Mouse (Mus musculus) lung, postnatal 25 days (tissue): ENCODE results near the gene Slc6a6.

Source experiments
- DNase-seq: peaks from one replicate; pipeline ENCODE4 v3.0.0; 2022; ENCODE audit warnings: low spot score

The Slc6a6 gene

GRCm38 (mm10) chr6:91683602-91684473, at the start of gene Slc6a6:
Gene Slc6a6 (plus strand): TSS chr6:91684053.
- peak; percentile 90 for DNase-seq

GRCm38 (mm10) chr6:91634417-91634816, 49.4 kb upstream of the Slc6a6 start:
- no peak for DNase-seq

GRCm38 (mm10) chr6:91634876-91635275, 49.0 kb upstream of the Slc6a6 start:
- peak; percentile 16 for DNase-seq

GRCm38 (mm10) chr6:91638204-91638995, 45.5 kb upstream of the Slc6a6 start:
- DNase-seq: no peak

- DNase-seq: no peak
Measured at GRCm38 (mm10) chr6:91643011-91643410, 40.8 kb upstream of the Slc6a6 start.

GRCm38 (mm10) chr6:91643416-91643921, 40.4 kb upstream of the Slc6a6 start:
- DNase-seq: no peak

GRCm38 (mm10) chr6:91646019-91646418, 37.8 kb upstream of the Slc6a6 start:
- no peak for DNase-seq

- no peak for DNase-seq
Measured at GRCm38 (mm10) chr6:91646822-91647221, 37.0 kb upstream of the Slc6a6 start.

- DNase-seq: no peak
Measured at GRCm38 (mm10) chr6:91647385-91647791, 36.5 kb upstream of the Slc6a6 start.

- DNase-seq: peak; percentile 19
Measured at GRCm38 (mm10) chr6:91650255-91650654, 33.6 kb upstream of the Slc6a6 start.

GRCm38 (mm10) chr6:91652296-91652695, 31.6 kb upstream of the Slc6a6 start:
- no peak for DNase-seq

- DNase-seq: no peak
Measured at GRCm38 (mm10) chr6:91655244-91655643, 28.6 kb upstream of the Slc6a6 start.

GRCm38 (mm10) chr6:91655874-91656433, 27.9 kb upstream of the Slc6a6 start:
- DNase-seq: no peak

GRCm38 (mm10) chr6:91658288-91658687, 25.6 kb upstream of the Slc6a6 start:
- no peak for DNase-seq

GRCm38 (mm10) chr6:91659841-91660509, 23.9 kb upstream of the Slc6a6 start:
- DNase-seq: peak; percentile 31

GRCm38 (mm10) chr6:91662301-91662700, 21.6 kb upstream of the Slc6a6 start:
- DNase-seq: no peak

- no peak for DNase-seq
Measured at GRCm38 (mm10) chr6:91663616-91664015, 20.2 kb upstream of the Slc6a6 start.

- no peak for DNase-seq
Measured at GRCm38 (mm10) chr6:91665267-91665666, 18.6 kb upstream of the Slc6a6 start.

GRCm38 (mm10) chr6:91665990-91666700, 17.7 kb upstream of the Slc6a6 start:
- no peak for DNase-seq

- no peak for DNase-seq
Measured at GRCm38 (mm10) chr6:91667141-91667540, 16.7 kb upstream of the Slc6a6 start.

- DNase-seq: no peak
Measured at GRCm38 (mm10) chr6:91668276-91668675, 15.6 kb upstream of the Slc6a6 start.
